Mouse (Mus musculus) thymus, adult 2 months (tissue): Measurements from ENCODE around the gene Tekt5.

Experiments
- CTCF ChIP-seq: fragments of 200-500 bp; IDR thresholded peaks from 2 replicates; pipeline ENCODE4 v1.5.1; 2012; ENCODE audit warnings: mild to moderate bottlenecking, control low read depth, low read length, moderate library complexity, borderline replicate concordance; ENCODE audit not compliant: control insufficient read depth, poor library complexity, insufficient read depth; ENCODE audit errors: extremely low read depth
- POLR2A ChIP-seq: fragments of 200-500 bp; IDR thresholded peaks from 2 replicates; pipeline ENCODE4 v1.6.1; 2012; ENCODE audit warnings: mild to moderate bottlenecking, low read length, control low read depth, moderate library complexity; ENCODE audit not compliant: control insufficient read depth, poor library complexity, insufficient read depth; ENCODE audit errors: extremely low read depth

DNA sequence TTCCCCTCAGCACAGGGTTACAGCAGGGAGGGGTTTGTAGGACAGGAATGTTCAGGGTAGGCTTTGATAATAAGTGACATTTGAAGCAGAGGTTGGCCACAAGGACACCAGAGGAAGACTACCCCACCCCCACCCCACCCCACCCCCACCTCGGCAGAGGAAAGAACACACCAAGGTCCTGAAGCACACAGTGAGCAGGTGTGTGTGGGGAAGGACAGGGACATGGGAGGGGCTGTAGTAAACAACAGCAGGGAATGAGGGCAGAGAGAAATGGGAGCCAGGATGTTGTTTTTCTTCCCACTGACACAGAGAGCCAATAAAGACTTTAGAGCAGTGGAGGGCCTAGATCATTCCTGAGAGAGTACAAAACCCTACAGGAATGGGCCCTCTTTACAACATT is 18.0 kb downstream of the Tekt5 start:
- TF ChIP-seq CTCF (no peak), POLR2A (no peak)
